Mouse (Mus musculus): ENCODE results near the gene Smcr8. TPM values are rescaled to one million over a fixed set of nuclear protein-coding genes. Genes with fewer than 3 reads are reported as not detected.
"Not testable (repeated sequence)": the region's sequence is repeated elsewhere in the genome, so short reads cannot be mapped to it uniquely, and the experiment has no call there.

Gene Smcr8
- total and polyA plus RNA-seq, 3 experiments = 17.0 to 20.5 TPM; not detected in 1

DNA sequence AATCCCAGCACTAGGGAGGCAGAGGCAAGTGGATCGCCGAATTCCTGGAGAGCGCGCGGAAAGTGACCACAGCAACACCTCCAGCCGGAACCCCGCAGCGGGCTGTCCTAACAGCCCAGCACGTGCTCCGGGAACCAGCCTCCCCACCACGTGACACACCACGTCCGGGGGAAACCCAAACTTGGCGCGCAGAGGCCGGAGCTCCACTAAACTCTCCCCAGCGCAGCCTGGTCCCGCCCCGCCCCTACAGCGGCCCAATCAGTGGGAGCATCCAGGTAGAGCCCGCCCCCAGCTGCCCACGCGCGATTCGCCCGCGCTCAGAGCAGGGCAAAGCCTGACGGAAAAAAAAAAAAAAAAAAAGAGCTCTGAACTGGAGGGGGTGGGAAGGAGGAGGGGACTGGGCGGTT lies 33.7 kb downstream of the Smcr8 start (continued):
- no peak for TF ChIP-seq CHD1 (IDR thresholded peaks at IDR 0.05; ENCODE audit: low read depth, low read length)
- no peak; the same call in 1 of the 2 replicates for TF ChIP-seq ZKSCAN1 (IDR thresholded peaks at IDR 0.05; ENCODE audit: low read depth, low read length)

- not testable (repeated sequence) for H3K9me3 ChIP-seq (replicated peaks; ENCODE audit: insufficient read depth, low read length); DNase-seq (ENCODE audit: low read depth, low spot score); H3K27me3 ChIP-seq (ENCODE audit: control insufficient read depth in 1 of 2, insufficient read depth in 2 of 2, low read length in 2 of 2)
- peaks cover 0 to 34% of the 10 kb centered on the region in 2 experiments; a peak in 3 of 4 replicates for H3K4me1 ChIP-seq (ENCODE audit: control insufficient read depth in 1 of 2, insufficient read depth in 2 of 2, low read length in 2 of 2)
- peak within 1 kb of the TSS; percentile 71 for H3K9ac ChIP-seq (ENCODE audit: control insufficient read depth, low read depth, low read length, poor library complexity, severe bottlenecking)
- H3K79me2 ChIP-seq (ENCODE audit: control insufficient read depth, insufficient read depth, low read length, poor library complexity) = peaks cover 19% of the 10 kb centered on the region
- peak within 1 kb of the TSS; percentile 27 for H3K27ac ChIP-seq (ENCODE audit: control insufficient read depth, low read depth, low read length)
- peak within 1 kb of the TSS; percentile 62 to 64 for H3K4me3 ChIP-seq (ENCODE audit: control insufficient read depth in 1 of 2, insufficient read depth in 1 of 2, low read depth in 2 of 2, low read length in 2 of 2)
- H3K36me3 ChIP-seq (ENCODE audit: control insufficient read depth in 1 of 2, insufficient read depth in 2 of 2, low read length in 2 of 2) = peaks cover 0 to 29% of the 10 kb centered on the region in 2 experiments; a peak in 2 of 4 replicates
- TF ChIP-seq TBP (IDR thresholded peaks at IDR 0.05; ENCODE audit: low read depth, low read length) = 0 out of 2 replicates have a peak, but pooled peaks have one; percentile 16
Measured at GRCm38 (mm10) chr11:60811618-60812017, 34.3 kb downstream of the Smcr8 start, which contains the start of gene Shmt1. Gene Shmt1, minus strand, starts transcription at chr11:60811718.

DNA sequence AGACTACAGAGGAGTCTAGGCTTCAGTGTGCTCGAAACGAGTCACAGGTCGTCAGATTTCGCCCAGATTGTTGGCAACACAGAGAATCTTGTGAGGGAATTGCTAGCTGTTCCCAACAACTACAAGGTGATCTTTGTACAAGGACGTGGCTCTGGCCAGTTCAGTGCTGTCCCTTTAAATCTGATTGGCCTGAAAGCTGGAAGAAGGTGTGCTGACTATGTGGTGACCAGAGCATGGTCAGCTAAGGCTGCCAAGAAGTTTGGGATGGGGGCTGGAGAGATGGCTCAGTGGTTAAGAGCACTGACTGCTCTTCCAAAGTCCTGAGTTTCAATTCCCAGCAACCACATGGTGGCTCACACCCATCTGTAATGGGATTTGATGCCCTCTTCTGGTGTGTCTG lies 39.1 kb downstream of the Smcr8 start:
- H3K9me3 ChIP-seq (replicated peaks; ENCODE audit: insufficient read depth, low read length) = no peaks in the 10 kb centered on the region

DNA sequence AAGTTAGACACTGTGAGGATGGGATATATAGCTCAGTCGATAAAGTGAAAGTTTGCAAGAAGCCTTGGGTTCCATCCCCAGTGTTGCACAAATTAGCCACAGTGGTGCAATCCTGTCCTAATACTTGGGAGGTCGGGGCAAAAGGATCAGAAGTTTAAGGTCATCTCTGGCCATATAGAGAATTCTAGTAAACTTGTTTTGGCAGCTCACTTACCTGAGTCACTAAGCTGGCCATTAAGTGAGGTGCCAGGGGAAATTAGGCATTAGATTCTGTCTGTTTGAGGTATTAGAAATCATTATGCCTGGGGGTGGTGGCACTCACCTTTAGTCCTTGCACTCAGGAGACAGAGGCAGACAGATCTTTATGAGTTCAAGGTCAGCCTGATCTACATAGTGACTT lies 46.4 kb downstream of the Smcr8 start:
- Histone ChIP-seq H3K79me2 (ENCODE audit: control insufficient read depth, insufficient read depth, low read length, poor library complexity) (no peaks in the 10 kb centered on the region), H3K36me3 (ENCODE audit: control insufficient read depth in 1 of 2, insufficient read depth in 2 of 2, low read length in 2 of 2) (peaks cover 0 to 7% of the 10 kb centered on the region in 2 experiments; a peak in 2 of 4 replicates), H3K4me1 (ENCODE audit: control insufficient read depth in 1 of 2, insufficient read depth in 2 of 2, low read length in 2 of 2) (peaks cover 4 to 12% of the 10 kb centered on the region in 2 experiments; a peak in 3 of 4 replicates), H3K27ac (ENCODE audit: control insufficient read depth, low read depth, low read length) (no peak overlapping the region), H3K9ac (ENCODE audit: control insufficient read depth, low read depth, low read length, poor library complexity, severe bottlenecking) (no peak overlapping the region), H3K4me3 (ENCODE audit: control insufficient read depth in 1 of 2, insufficient read depth in 1 of 2, low read depth in 2 of 2, low read length in 2 of 2) (no peak overlapping the region), H3K9me3 (replicated peaks; ENCODE audit: insufficient read depth, low read length) (no peaks in the 10 kb centered on the region), H3K27me3 (ENCODE audit: control insufficient read depth in 1 of 2, insufficient read depth in 2 of 2, low read length in 2 of 2) (peaks cover 0 to 1% of the 10 kb centered on the region in 2 experiments; a peak in 1 of 4 replicates)
- TF ChIP-seq KAT2A (conservative IDR thresholded peaks at IDR 0.05; ENCODE audit: low read depth, low read length) (no peak), MAFK (IDR thresholded peaks at IDR 0.05; ENCODE audit: borderline replicate concordance, low read depth, low read length) (no peak), TAL1 (IDR thresholded peaks at IDR 0.05; ENCODE audit: low read length) (no peak), TCF12 (IDR thresholded peaks at IDR 0.05; ENCODE audit: low read depth, low read length) (no peak), MXI1 (IDR thresholded peaks at IDR 0.05; ENCODE audit: low read depth, low read length) (no peak), CTCF (IDR thresholded peaks at IDR 0.05 in 2 of 3, conservative IDR thresholded peaks at IDR 0.05 in 1 of 3; ENCODE audit: control insufficient read depth in 1 of 3, insufficient read depth in 1 of 3, low read depth in 2 of 3, low read length in 3 of 3, poor library complexity in 1 of 3, severe bottlenecking in 1 of 3) (no peak), GABPA (IDR thresholded peaks at IDR 0.05; ENCODE audit: low read depth, low read length) (no peak), CHD2 (IDR thresholded peaks at IDR 0.05; ENCODE audit: low read length) (no peak), MEF2A (IDR thresholded peaks at IDR 0.05; ENCODE audit: extremely low read depth, insufficient replicate concordance, low read depth, low read length, poor library complexity, severe bottlenecking) (no peak), POLR2AphosphoS2 (IDR thresholded peaks at IDR 0.05; ENCODE audit: low read length) (no peak)
- DNase-seq (ENCODE audit: low read depth, low spot score) = no peak

More for the DNA sequence above, 39.1 kb downstream of the Smcr8 start:
- DNase-seq (ENCODE audit: low read depth, low spot score) = no peak
- Histone ChIP-seq H3K79me2 (ENCODE audit: control insufficient read depth, insufficient read depth, low read length, poor library complexity) (no peaks in the 10 kb centered on the region; the same call in 1 of the 2 replicates), H3K4me1 (ENCODE audit: control insufficient read depth in 1 of 2, insufficient read depth in 2 of 2, low read length in 2 of 2) (peaks cover 0 to 4% of the 10 kb centered on the region in 2 experiments; a peak in 1 of 4 replicates), H3K27me3 (ENCODE audit: control insufficient read depth in 1 of 2, insufficient read depth in 2 of 2, low read length in 2 of 2) (peaks cover 7 to 19% of the 10 kb centered on the region in 2 experiments), H3K9ac (ENCODE audit: control insufficient read depth, low read depth, low read length, poor library complexity, severe bottlenecking) (no peak overlapping the region), H3K4me3 (ENCODE audit: control insufficient read depth in 1 of 2, insufficient read depth in 1 of 2, low read depth in 2 of 2, low read length in 2 of 2) (no peak overlapping the region), H3K36me3 (ENCODE audit: control insufficient read depth in 1 of 2, insufficient read depth in 2 of 2, low read length in 2 of 2) (peaks cover 0 to 3% of the 10 kb centered on the region in 2 experiments; a peak in 2 of 4 replicates), H3K27ac (ENCODE audit: control insufficient read depth, low read depth, low read length) (no peak overlapping the region)
- TF ChIP-seq MAX (IDR thresholded peaks at IDR 0.05; ENCODE audit: low read length) = no peak
- TF ChIP-seq POLR2AphosphoS2 (IDR thresholded peaks at IDR 0.05; ENCODE audit: low read length) = no peak
- no peak for TF ChIP-seq TCF12 (IDR thresholded peaks at IDR 0.05; ENCODE audit: low read depth, low read length)
- TF ChIP-seq KAT2A (conservative IDR thresholded peaks at IDR 0.05; ENCODE audit: low read depth, low read length) = no peak
- TF ChIP-seq HCFC1 (IDR thresholded peaks at IDR 0.05; ENCODE audit: low read depth, low read length) = no peak
- TF ChIP-seq SMC3 (IDR thresholded peaks at IDR 0.05; ENCODE audit: low read depth, low read length) = no peak
- no peak for TF ChIP-seq NELFE (IDR thresholded peaks at IDR 0.05; ENCODE audit: low read depth, low read length)
- no peak for TF ChIP-seq MAFK (IDR thresholded peaks at IDR 0.05; ENCODE audit: borderline replicate concordance, low read depth, low read length)
- TF ChIP-seq MXI1 (IDR thresholded peaks at IDR 0.05; ENCODE audit: low read depth, low read length) = no peak
- no peak for TF ChIP-seq CHD2 (IDR thresholded peaks at IDR 0.05; ENCODE audit: low read length)
- TF ChIP-seq BHLHE40 (IDR thresholded peaks at IDR 0.05; ENCODE audit: borderline replicate concordance, low read depth, low read length) = no peak
- TF ChIP-seq USF1 (IDR thresholded peaks at IDR 0.05; ENCODE audit: low read depth, low read length) = no peak
- TF ChIP-seq MYC (IDR thresholded peaks at IDR 0.05; ENCODE audit: low read depth, low read length) = no peak

Data from MEL (cell line).